Mouse (Mus musculus) bone marrow macrophage, adult 2 months (primary cell): ENCODE measurements around the gene Stim1. TPM values are rescaled to one million over a fixed set of nuclear protein-coding genes. Genes with fewer than 3 reads are reported as not detected.

Experiments
- H3K27ac ChIP-seq: 2 replicates; pipeline ENCODE4 v1.5.1; 2012; ENCODE audit warnings: low read depth, low read length; ENCODE audit not compliant: insufficient read depth
- H3K4me1 ChIP-seq: 2 replicates; pipeline ENCODE4 v1.6.1; 2012; ENCODE audit warnings: low read length; ENCODE audit not compliant: control insufficient read depth, insufficient read depth
- H3K4me3 ChIP-seq: 2 replicates; pipeline ENCODE4 v1.5.1; 2012; ENCODE audit warnings: mild to moderate bottlenecking, low read length, moderate library complexity; ENCODE audit not compliant: insufficient read depth
- CTCF ChIP-seq: IDR thresholded peaks from 2 replicates; pipeline ENCODE4 v1.5.1; 2012; ENCODE audit warnings: low read depth, mild to moderate bottlenecking, low read length, moderate library complexity
- POLR2A ChIP-seq: IDR thresholded peaks from 2 replicates; pipeline ENCODE4 v1.6.1; 2012; ENCODE audit warnings: mild to moderate bottlenecking, low read depth, low read length, borderline replicate concordance
- polyA plus RNA-seq: library from polyadenylated mRNA; stranded (reverse); fragments of >200 nt; gene quantifications from 2 replicates; pipeline ENCODE4 v1.2.4, GENCODE M21; 2012; ENCODE audit not compliant: missing spikeins, insufficient read depth, insufficient read length

The Stim1 gene
- polyA plus RNA-seq, 1 experiment = 50.2 TPM

- H3K27ac ChIP-seq = no peak overlapping the region
- no peak for TF ChIP-seq CTCF
- TF ChIP-seq POLR2A = no peak
- no peak overlapping the region for H3K4me3 ChIP-seq
- no peaks in the 10 kb centered on the region for H3K4me1 ChIP-seq
Measured at GRCm38 (mm10) chr7:102415841-102416240, 148.2 kb downstream of the Stim1 start.

- no peak overlapping the region for H3K4me3 ChIP-seq
- no peak for TF ChIP-seq POLR2A
- no peak for TF ChIP-seq CTCF
- H3K4me1 ChIP-seq = no peaks in the 10 kb centered on the region
- no peak overlapping the region for H3K27ac ChIP-seq
Measured at GRCm38 (mm10) chr7:102417398-102417797, 149.8 kb downstream of the Stim1 start.

DNA sequence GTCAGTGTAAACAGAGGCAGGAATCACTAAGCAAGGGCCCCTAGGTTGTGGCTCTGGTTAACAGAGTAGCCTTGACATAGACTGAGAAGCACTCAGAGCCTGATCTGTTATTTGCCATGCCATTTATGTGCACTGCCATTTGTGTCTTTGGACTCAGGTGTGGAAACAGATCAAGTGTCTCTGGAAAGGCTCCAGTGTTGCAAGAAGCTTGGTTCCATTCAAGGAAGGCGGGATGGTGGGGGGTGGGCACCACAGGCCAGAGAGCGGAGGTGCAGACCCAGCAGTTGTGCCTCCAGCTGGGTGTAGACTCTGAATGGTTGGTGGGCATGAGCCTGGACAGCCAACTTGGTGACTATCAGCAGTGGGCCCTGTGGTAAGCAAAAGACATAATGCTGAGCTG, 154.4 kb downstream of the Stim1 start:
- no peak overlapping the region for H3K4me3 ChIP-seq
- peaks cover 20% of the 10 kb centered on the region for H3K4me1 ChIP-seq
- H3K27ac ChIP-seq = no peak overlapping the region
- no peak for TF ChIP-seq CTCF
- no peak for TF ChIP-seq POLR2A

GRCm38 (mm10) chr7:102425933-102426685, 158.5 kb downstream of the Stim1 start:
- peak overlapping the region; percentile 39 for H3K4me3 ChIP-seq
- TF ChIP-seq CTCF (no peak), POLR2A (no peak)
- H3K27ac ChIP-seq = peak overlapping the region; percentile 83
- H3K4me1 ChIP-seq = peaks cover 33% of the 10 kb centered on the region

- TF ChIP-seq CTCF (no peak), POLR2A (no peak)
- Histone ChIP-seq H3K4me1 (peaks cover 15% of the 10 kb centered on the region), H3K27ac (no peak overlapping the region), H3K4me3 (no peak overlapping the region)
Measured at GRCm38 (mm10) chr7:102434344-102434743, 166.7 kb downstream of the Stim1 start.

GRCm38 (mm10) chr7:102440822-102441656, 173.4 kb downstream of the Stim1 start:
- H3K4me3 ChIP-seq = no peak overlapping the region; the same call in 1 of the 2 replicates
- H3K27ac ChIP-seq = no peak overlapping the region
- no peak for TF ChIP-seq CTCF
- no peak for TF ChIP-seq POLR2A
- peaks cover 8% of the 10 kb centered on the region for H3K4me1 ChIP-seq

GRCm38 (mm10) chr7:102441657-102442391, 174.2 kb downstream of the Stim1 start, which contains the start of gene Rrm1:
TSS of gene Rrm1 (plus strand) at chr7:102441695.
- TF ChIP-seq CTCF = 0 out of 2 replicates have a peak, but pooled peaks have one; percentile 19
- no peak for TF ChIP-seq POLR2A
- Histone ChIP-seq H3K4me1 (peaks cover 8% of the 10 kb centered on the region), H3K4me3 (peak within 1 kb of the TSS; percentile 99), H3K27ac (peak within 1 kb of the TSS; percentile 73)

DNA sequence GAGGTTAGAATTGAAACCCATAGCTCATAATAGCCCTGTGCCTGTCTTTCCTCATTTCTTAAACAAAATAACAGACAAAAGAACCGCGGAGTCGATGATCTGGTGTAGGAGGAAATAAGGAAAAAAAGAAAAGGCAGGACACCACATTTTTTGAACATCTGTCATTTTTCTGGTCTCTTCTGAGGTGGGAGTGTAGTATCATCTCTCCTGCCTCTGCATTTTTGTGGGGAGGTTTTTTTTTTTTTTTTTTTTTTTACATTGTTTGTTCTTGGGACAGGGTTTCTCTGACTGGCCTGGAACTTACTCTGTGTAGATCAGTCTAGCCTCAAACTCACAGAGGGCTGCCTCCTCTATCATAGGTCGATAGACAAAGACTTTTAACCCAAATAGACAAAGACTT, 174.8 kb downstream of the Stim1 start:
- TF ChIP-seq POLR2A = no peak
- no peak for TF ChIP-seq CTCF
- peaks cover 8% of the 10 kb centered on the region for H3K4me1 ChIP-seq
- H3K27ac ChIP-seq = peak overlapping the region; percentile 47; the same call in 1 of the 2 replicates
- H3K4me3 ChIP-seq = peak overlapping the region; percentile 99

DNA sequence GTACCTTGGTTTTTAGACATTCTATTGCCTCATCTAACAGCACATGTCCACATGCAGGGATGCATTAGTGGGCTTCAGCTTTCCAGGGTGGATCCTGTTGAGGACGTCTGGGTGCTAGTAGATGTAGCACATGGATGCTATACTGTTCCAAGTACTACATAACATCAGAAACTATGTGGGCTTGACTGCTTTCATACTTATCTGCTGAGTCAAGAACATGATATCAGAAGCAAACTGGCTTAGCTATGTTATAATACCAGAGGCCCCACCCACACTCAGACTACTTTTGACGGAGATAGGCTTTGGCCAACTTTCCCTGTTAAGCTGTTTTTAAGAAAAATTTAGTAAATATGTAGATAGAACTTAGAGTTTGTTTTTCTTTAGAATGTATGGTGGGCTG, 176.7 kb downstream of the Stim1 start:
- Histone ChIP-seq H3K27ac (no peak overlapping the region), H3K4me3 (no peak overlapping the region), H3K4me1 (peaks cover 6% of the 10 kb centered on the region)
- TF ChIP-seq POLR2A = no peak
- no peak for TF ChIP-seq CTCF
